Mouse (Mus musculus): ENCODE results near the gene Rbfox3. TPM values are rescaled to one million over a fixed set of nuclear protein-coding genes. Genes with fewer than 3 reads are reported as not detected.

Gene Rbfox3
- polyA plus RNA-seq, 1 experiment from 2014 or later = not detected

- no peak for DNase-seq (ENCODE audit: low read depth, low spot score)
- POLR2A ChIA-PET = no interaction called here
Observed at GRCm38 (mm10) chr11:118890474-118890873, 20.9 kb downstream of the Rbfox3 start.

GRCm38 (mm10) chr11:118889500-118889899 lies 21.9 kb downstream of the Rbfox3 start:
- no peak for TF ChIP-seq CTCF (IDR thresholded peaks at IDR 0.05)
- POLR2A ChIA-PET = no interaction called here

More at GRCm38 (mm10) chr11:118890474-118890873, 20.9 kb downstream of the Rbfox3 start:
- ATAC-seq = no peak
- CTCF ChIA-PET = no interaction called here
- no peak for TF ChIP-seq CTCF (IDR thresholded peaks at IDR 0.05)
- in situ Hi-C loops (cut with MboI; ENCODE audit: low pct_unique_long_range_greater_than_20kb) = no loop called here
- H3K27me3 ChIP-seq = peaks cover 29% of the 10 kb centered on the region

GRCm38 (mm10) chr11:118888426-118888825 lies 23.0 kb downstream of the Rbfox3 start:
- ChIA-PET POLR2A (no interaction called here), CTCF (no interaction called here)
- peaks cover 39% of the 10 kb centered on the region for H3K27me3 ChIP-seq
- no peak for TF ChIP-seq CTCF (IDR thresholded peaks at IDR 0.05)
- in situ Hi-C loops (cut with MboI; ENCODE audit: low pct_unique_long_range_greater_than_20kb) = no loop called here
- no peak for DNase-seq (ENCODE audit: low read depth, low spot score)
- ATAC-seq = no peak

More at GRCm38 (mm10) chr11:118889500-118889899, 21.9 kb downstream of the Rbfox3 start:
- no peak for ATAC-seq
- no peak for DNase-seq (ENCODE audit: low read depth, low spot score)
- in situ Hi-C loops (cut with MboI; ENCODE audit: low pct_unique_long_range_greater_than_20kb) = no loop called here
- CTCF ChIA-PET = no interaction called here
- H3K27me3 ChIP-seq = peaks cover 34% of the 10 kb centered on the region

- in situ Hi-C loops (cut with MboI; ENCODE audit: low pct_unique_long_range_greater_than_20kb) = no loop called here
- peaks cover 39% of the 10 kb centered on the region for H3K27me3 ChIP-seq
- DNase-seq (ENCODE audit: low read depth, low spot score) (no peak), ATAC-seq (no peak)
- CTCF ChIA-PET = no interaction called here
- TF ChIP-seq CTCF (IDR thresholded peaks at IDR 0.05) = no peak
- POLR2A ChIA-PET = no interaction called here
Observed at GRCm38 (mm10) chr11:118887206-118887605, 24.2 kb downstream of the Rbfox3 start.

GRCm38 (mm10) chr11:118886269-118886965 lies 25.0 kb downstream of the Rbfox3 start:
- POLR2A ChIA-PET = no interaction called here
- no peak for ATAC-seq
- CTCF ChIA-PET = no interaction called here
- TF ChIP-seq CTCF (IDR thresholded peaks at IDR 0.05) = no peak
- no peak for DNase-seq (ENCODE audit: low read depth, low spot score)
- in situ Hi-C loops (cut with MboI; ENCODE audit: low pct_unique_long_range_greater_than_20kb) = no loop called here
- H3K27me3 ChIP-seq = peaks cover 33% of the 10 kb centered on the region

DNA sequence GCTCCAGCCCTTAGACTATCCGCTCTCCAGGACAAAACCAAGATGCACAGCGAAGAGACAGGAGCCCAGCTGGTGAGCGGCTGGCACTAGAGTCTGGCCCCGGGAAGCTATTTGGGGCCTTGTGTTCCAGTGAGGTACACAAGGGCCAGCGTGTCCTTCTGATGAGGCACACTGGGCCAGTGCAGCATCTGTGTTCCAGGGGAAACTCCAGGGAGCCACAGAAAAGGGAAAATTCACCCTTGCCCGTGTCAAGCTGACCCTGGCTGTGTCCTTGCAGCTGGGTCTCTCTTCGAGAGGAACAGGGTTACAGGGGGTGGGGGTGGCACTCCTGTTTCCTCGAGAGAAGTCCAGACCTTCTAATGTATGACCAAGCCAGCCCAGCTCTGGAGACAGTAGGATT lies 25.8 kb downstream of the Rbfox3 start:
- ATAC-seq (no peak), DNase-seq (ENCODE audit: low read depth, low spot score) (no peak)
- no peak for TF ChIP-seq CTCF (IDR thresholded peaks at IDR 0.05)
- in situ Hi-C loops (cut with MboI; ENCODE audit: low pct_unique_long_range_greater_than_20kb) = no loop called here
- H3K27me3 ChIP-seq = peaks cover 28% of the 10 kb centered on the region
- ChIA-PET CTCF (no interaction called here), POLR2A (no interaction called here)

DNA sequence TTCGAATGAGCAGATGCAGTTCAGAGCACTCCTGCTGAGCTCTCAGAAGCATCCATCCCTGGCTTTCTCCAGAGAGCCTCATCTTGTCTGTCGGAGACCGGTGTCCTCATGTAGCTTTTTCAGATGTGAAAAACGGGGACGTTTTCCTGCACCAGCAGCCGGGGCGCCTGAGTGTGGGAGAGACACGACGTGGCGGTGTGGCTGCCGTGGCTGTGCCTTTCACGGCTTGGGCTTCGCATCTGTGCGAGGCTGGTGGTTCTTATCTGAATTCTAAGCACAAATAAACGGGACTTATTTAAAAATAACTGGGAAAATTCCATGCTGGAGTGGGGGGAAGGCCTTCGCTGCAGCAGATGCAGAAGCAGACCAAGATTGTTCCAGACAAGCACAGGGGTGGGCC lies 26.3 kb downstream of the Rbfox3 start:
- ATAC-seq (no peak), DNase-seq (ENCODE audit: low read depth, low spot score) (no peak)
- TF ChIP-seq CTCF (IDR thresholded peaks at IDR 0.05) = no peak
- POLR2A ChIA-PET = no interaction called here
- peaks cover 29% of the 10 kb centered on the region for H3K27me3 ChIP-seq
- CTCF ChIA-PET = no interaction called here
- in situ Hi-C loops (cut with MboI; ENCODE audit: low pct_unique_long_range_greater_than_20kb) = no loop called here

- ChIA-PET CTCF (no interaction called here), POLR2A (no interaction called here)
- no peak for TF ChIP-seq CTCF (IDR thresholded peaks at IDR 0.05)
- in situ Hi-C loops (cut with MboI; ENCODE audit: low pct_unique_long_range_greater_than_20kb) = no loop called here
- ATAC-seq = no peak
- peaks cover 25% of the 10 kb centered on the region for H3K27me3 ChIP-seq
- DNase-seq (ENCODE audit: low read depth, low spot score) = no peak
Observed at GRCm38 (mm10) chr11:118883143-118883542, 28.3 kb downstream of the Rbfox3 start.

DNA sequence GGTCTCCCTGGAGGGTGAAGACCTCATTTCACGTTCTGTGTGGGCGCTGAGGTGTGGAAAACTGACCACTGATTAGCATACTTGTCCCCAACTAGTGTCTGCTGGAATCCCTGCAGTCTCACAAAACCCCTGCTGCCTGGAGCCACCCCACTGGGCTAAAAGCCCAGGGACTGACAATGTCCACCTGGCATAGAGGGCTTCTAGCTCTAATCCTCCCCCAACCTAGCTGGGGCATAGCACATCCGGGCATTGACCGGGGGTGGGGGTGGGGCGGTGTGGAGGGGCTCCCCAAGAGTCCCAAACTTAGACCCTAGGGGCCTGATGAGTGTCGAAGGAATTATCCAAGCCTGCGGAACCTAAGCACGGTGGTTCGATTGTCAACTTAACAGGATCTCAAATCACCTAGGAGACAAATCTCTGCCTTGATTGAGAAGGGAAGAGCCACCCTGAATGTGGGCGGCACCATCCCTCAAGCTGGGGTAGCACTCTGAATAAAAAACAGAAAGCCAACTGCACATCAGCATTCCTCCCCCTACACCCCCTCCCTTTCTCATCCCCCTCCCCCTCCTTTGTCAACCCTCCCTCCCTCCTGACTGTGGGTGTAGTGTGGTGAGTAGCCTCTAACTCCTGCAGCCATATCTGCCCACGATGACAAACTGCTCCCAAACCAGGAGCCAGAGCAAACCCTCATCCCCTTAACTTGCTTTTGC lies 29.5 kb downstream of the Rbfox3 start:
- DNase-seq (ENCODE audit: low read depth, low spot score) (no peak), ATAC-seq (no peak)
- ChIA-PET CTCF (interaction anchor here (1.1 kb wide), 1 partner anchor 10 kb away, joined by 3 read pairs; no protein-coding TSS in a partner anchor), POLR2A (no interaction called here)
- in situ Hi-C loops (cut with MboI; ENCODE audit: low pct_unique_long_range_greater_than_20kb) = no loop called here
- H3K27me3 ChIP-seq = peaks cover 25% of the 10 kb centered on the region
- TF ChIP-seq CTCF (IDR thresholded peaks at IDR 0.05) = no peak

DNA sequence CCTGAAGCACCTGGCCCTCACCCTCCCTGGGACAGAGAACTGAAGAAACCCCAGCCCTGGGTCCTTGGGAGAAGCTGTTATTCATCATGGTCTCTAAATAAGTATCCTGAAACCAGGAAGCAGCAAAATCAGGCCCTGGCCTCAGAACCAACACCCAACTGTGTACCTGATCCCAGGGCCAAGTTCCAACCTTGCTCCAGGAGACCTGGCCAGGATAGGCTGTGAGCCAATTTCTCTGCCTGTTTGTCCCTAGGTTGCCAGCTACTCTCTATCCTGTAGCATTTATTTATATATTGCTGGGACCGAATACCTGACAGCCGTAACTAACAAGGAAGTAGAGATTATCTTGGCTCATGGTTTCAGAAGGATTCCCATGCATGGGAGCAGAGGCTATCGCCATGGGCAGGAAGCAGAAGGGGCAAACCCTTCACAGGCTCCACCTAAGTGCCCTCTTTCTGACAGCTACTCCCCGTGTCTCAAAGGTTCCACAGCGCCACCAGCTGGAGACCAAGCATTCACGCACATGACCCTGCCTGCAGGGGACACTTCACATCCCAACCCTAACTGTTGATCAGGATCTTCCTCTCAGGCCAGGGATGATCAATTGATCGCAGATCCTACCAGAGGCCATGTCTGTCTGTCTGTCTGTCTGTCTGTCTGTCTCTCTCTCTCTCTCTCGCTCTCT lies 31.8 kb downstream of the Rbfox3 start:
- CTCF ChIA-PET = no interaction called here
- no peak for TF ChIP-seq CTCF (IDR thresholded peaks at IDR 0.05)
- POLR2A ChIA-PET = no interaction called here
- H3K27me3 ChIP-seq = peaks cover 13% of the 10 kb centered on the region
- DNase-seq (ENCODE audit: low read depth, low spot score) = no peak
- ATAC-seq = no peak
- in situ Hi-C loops (cut with MboI; ENCODE audit: low pct_unique_long_range_greater_than_20kb) = no loop called here

DNA sequence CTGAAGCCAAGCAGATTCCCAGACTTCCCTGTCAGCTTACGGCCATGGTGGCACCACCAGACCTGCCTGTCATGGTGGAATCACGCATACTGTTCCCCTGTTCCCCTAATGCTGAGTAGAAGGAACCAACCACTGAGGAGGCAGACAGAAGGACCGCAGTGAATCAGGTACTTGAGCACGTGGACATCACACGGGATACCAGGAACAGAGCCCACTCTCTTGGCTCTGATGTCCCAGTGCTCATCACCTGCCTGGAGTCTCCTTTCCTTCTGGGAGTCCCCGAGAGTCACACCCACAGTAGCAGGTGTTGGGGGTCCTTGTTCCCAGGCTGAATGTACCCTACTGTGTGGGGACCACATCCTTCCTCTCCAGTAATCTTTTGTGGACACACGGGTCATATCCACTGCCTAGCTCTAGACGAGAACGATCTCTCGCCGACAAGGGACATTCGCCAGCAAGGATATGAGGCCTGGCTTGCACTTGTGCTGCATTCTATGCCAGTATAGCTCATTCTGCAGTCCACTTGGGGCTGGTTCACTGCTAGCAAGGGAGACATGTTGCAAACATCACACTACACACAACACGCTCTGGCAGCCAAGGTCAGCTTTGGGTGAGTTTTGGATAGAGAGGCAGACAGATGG lies 32.7 kb downstream of the Rbfox3 start:
- TF ChIP-seq CTCF (IDR thresholded peaks at IDR 0.05) = no peak
- peaks cover 12% of the 10 kb centered on the region for H3K27me3 ChIP-seq
- ChIA-PET POLR2A (no interaction called here), CTCF (no interaction called here)
- in situ Hi-C loops (cut with MboI; ENCODE audit: low pct_unique_long_range_greater_than_20kb) = no loop called here
- DNase-seq (ENCODE audit: low read depth, low spot score) (no peak), ATAC-seq (no peak)
